Mouse (Mus musculus) hindbrain, postnatal 0 days (tissue): ENCODE measurements around the gene Cfap61. TPM values are rescaled to one million over a fixed set of nuclear protein-coding genes. Genes with fewer than 3 reads are reported as not detected.

Experiments
- ATAC-seq: fragments of 200-750 bp; cut with Nextera tagmentation; 2 replicates; pipeline ENCODE4 v1.8.0; 2017; ENCODE audit warnings: mild to moderate bottlenecking, moderate TSS enrichment, moderate library complexity
- DNase-seq: peaks from one replicate; pipeline ENCODE4 v3.0.0-alpha.2; 2015; ENCODE audit warnings: low spot score
- H3K27ac ChIP-seq: fragments of 300-500 bp; sonication (generic); 2 replicates; pipeline ENCODE4 v1.5.1; 2014; ENCODE audit warnings: mild to moderate bottlenecking
- H3K27me3 ChIP-seq: fragments of 300-500 bp; sonication (generic); 2 replicates; pipeline ENCODE4 v1.6.1; 2014; ENCODE audit warnings: low read length, mixed read lengths; ENCODE audit not compliant: insufficient read depth
- H3K36me3 ChIP-seq: fragments of 300-500 bp; sonication (generic); 2 replicates; pipeline ENCODE4 v1.6.1; 2014; ENCODE audit warnings: low read length, mixed read lengths; ENCODE audit not compliant: insufficient read depth
- H3K4me1 ChIP-seq: fragments of 300-500 bp; sonication (generic); 2 replicates; pipeline ENCODE4 v1.6.1; 2014; ENCODE audit warnings: antibody characterized with exemption, low read length, mixed read lengths; ENCODE audit not compliant: insufficient read depth
- H3K4me2 ChIP-seq: fragments of 300-500 bp; sonication (generic); 2 replicates; pipeline ENCODE4 v1.6.1; 2014; ENCODE audit warnings: low read depth, mild to moderate bottlenecking, low read length, moderate library complexity, mixed read lengths
- H3K4me3 ChIP-seq: fragments of 300-500 bp; sonication (generic); 2 replicates; pipeline ENCODE4 v1.5.1; 2014; ENCODE audit warnings: low read length
- H3K9ac ChIP-seq: fragments of 300-500 bp; sonication (generic); replicated peaks from 2 replicates; pipeline ENCODE4 v1.6.1; 2014; ENCODE audit warnings: mild to moderate bottlenecking, low read length, moderate library complexity, mixed read lengths
- H3K9me3 ChIP-seq: fragments of 300-500 bp; sonication (generic); 2 replicates; pipeline ENCODE4 v1.6.1; 2016; ENCODE audit warnings: low read length, mixed read lengths
- CTCF ChIP-seq: IDR thresholded peaks from 2 replicates; pipeline ENCODE4 v1.5.1; 2016; ENCODE audit warnings: antibody characterized with exemption, control low read depth, low read depth
- WGBS: fragments of 180-500 bp; shearing (Covaris S2); extraction: QIAGEN DNeasy Blood & Tissue Kit; methylation state at CpG from one replicate; pipeline ENCODE4 v1.1.7; 2014; 5-methylcytosine and 5-hydroxymethylcytosine counted together
- polyA plus RNA-seq: library from polyadenylated mRNA; unstranded; fragments of >200 nt; fragmentation: Nextera tagmentation; extraction: Ambion mirVana; gene quantifications from 2 replicates; pipeline ENCODE4 v1.2.1, GENCODE M21; 2015
- total RNA-seq: library from RNA; depleted of rRNA; stranded (reverse); fragments of >200 nt; gene quantifications from 2 replicates; pipeline ENCODE4 v1.2.3, GENCODE M21; 2014

Cfap61 gene
- total and polyA plus RNA-seq, 2 experiments from 2014 or later: 3.7 to 4.1 TPM

- H3K4me1 ChIP-seq: no peaks in the 10 kb centered on the region
These were observed 312.0 kb downstream of the Cfap61 start for GRCm38 (mm10) chr2:146246409-146247075.

GRCm38 (mm10) chr2:146247576-146247975 lies 313.0 kb downstream of the Cfap61 start:
- 42% methylated on average over 6 of the region's 6 CpGs for WGBS
- no peaks in the 10 kb centered on the region for H3K36me3 ChIP-seq
- H3K9me3 ChIP-seq: no peaks in the 10 kb centered on the region
- no peak overlapping the region for H3K4me2 ChIP-seq
- H3K27me3 ChIP-seq: no peaks in the 10 kb centered on the region
- no peak overlapping the region for H3K9ac ChIP-seq
- ATAC-seq: no peak
- no peak overlapping the region for H3K4me3 ChIP-seq
- H3K27ac ChIP-seq: no peak overlapping the region
- DNase-seq: no peak
- H3K4me1 ChIP-seq: no peaks in the 10 kb centered on the region
- TF ChIP-seq CTCF: no peak

More at GRCm38 (mm10) chr2:146246409-146247075, 312.0 kb downstream of the Cfap61 start:
- Histone ChIP-seq H3K27ac (no peak overlapping the region), H3K9ac (no peak overlapping the region), H3K27me3 (no peaks in the 10 kb centered on the region), H3K36me3 (no peaks in the 10 kb centered on the region), H3K9me3 (no peaks in the 10 kb centered on the region), H3K4me2 (no peak overlapping the region), H3K4me3 (no peak overlapping the region)
- DNase-seq (no peak), ATAC-seq (no peak)
- no peak for TF ChIP-seq CTCF
- 83% methylated on average over 4 of the region's 4 CpGs for WGBS

- Histone ChIP-seq H3K4me2 (no peak overlapping the region), H3K9ac (no peak overlapping the region), H3K36me3 (no peaks in the 10 kb centered on the region), H3K4me1 (peaks cover 3% of the 10 kb centered on the region; the same call in 1 of the 2 replicates), H3K4me3 (no peak overlapping the region), H3K27me3 (no peaks in the 10 kb centered on the region), H3K9me3 (no peaks in the 10 kb centered on the region), H3K27ac (no peak overlapping the region)
- no peak for DNase-seq
- 63% methylated on average over 7 of the region's 7 CpGs for WGBS
- TF ChIP-seq CTCF: no peak
- no peak for ATAC-seq
These were observed 314.4 kb downstream of the Cfap61 start for GRCm38 (mm10) chr2:146249033-146249432.

- Histone ChIP-seq H3K4me2 (no peak overlapping the region), H3K9me3 (no peaks in the 10 kb centered on the region), H3K4me1 (peaks cover 3% of the 10 kb centered on the region; the same call in 1 of the 2 replicates), H3K27ac (peak overlapping the region; percentile 20; the same call in 1 of the 2 replicates), H3K27me3 (no peaks in the 10 kb centered on the region), H3K9ac (no peak overlapping the region), H3K4me3 (no peak overlapping the region), H3K36me3 (no peaks in the 10 kb centered on the region)
- peak; percentile 65 for DNase-seq
- no peak for TF ChIP-seq CTCF
- 50% methylated on average over 6 of the region's 6 CpGs for WGBS
- ATAC-seq: peak; percentile 61
These were observed 315.8 kb downstream of the Cfap61 start for GRCm38 (mm10) chr2:146250236-146250904.

GRCm38 (mm10) chr2:146254387-146254786 lies 319.8 kb downstream of the Cfap61 start:
- Histone ChIP-seq H3K4me2 (no peak overlapping the region), H3K27me3 (no peaks in the 10 kb centered on the region; the same call in 1 of the 2 replicates), H3K4me3 (no peak overlapping the region), H3K9me3 (no peaks in the 10 kb centered on the region), H3K4me1 (peaks cover 7% of the 10 kb centered on the region), H3K36me3 (no peaks in the 10 kb centered on the region), H3K9ac (no peak overlapping the region), H3K27ac (no peak overlapping the region)
- no peak for ATAC-seq
- WGBS: 95% methylated on average over 1 of the region's 1 CpGs
- TF ChIP-seq CTCF: no peak
- no peak for DNase-seq

GRCm38 (mm10) chr2:146255636-146256035 lies 321.1 kb downstream of the Cfap61 start:
- no peaks in the 10 kb centered on the region for H3K36me3 ChIP-seq
- ATAC-seq: no peak

More at GRCm38 (mm10) chr2:146255636-146256035, 321.1 kb downstream of the Cfap61 start:
- Histone ChIP-seq H3K4me3 (no peak overlapping the region), H3K9me3 (no peaks in the 10 kb centered on the region), H3K9ac (no peak overlapping the region), H3K27me3 (no peaks in the 10 kb centered on the region; the same call in 1 of the 2 replicates), H3K4me2 (no peak overlapping the region), H3K4me1 (peaks cover 7% of the 10 kb centered on the region), H3K27ac (no peak overlapping the region)
- DNase-seq: no peak
- TF ChIP-seq CTCF: no peak
